Mouse (Mus musculus): ENCODE results near the gene Bicd1. TPM values are rescaled to one million over a fixed set of nuclear protein-coding genes. Genes with fewer than 3 reads are reported as not detected.
"Not testable (repeated sequence)": the region's sequence is repeated elsewhere in the genome, so short reads cannot be mapped to it uniquely, and the experiment has no call there.

Bicd1 gene
- polyA plus RNA-seq (2017; shearing (Covaris generic)): 10 to 100 TPM; 20.1 to 21.6 TPM

DNA sequence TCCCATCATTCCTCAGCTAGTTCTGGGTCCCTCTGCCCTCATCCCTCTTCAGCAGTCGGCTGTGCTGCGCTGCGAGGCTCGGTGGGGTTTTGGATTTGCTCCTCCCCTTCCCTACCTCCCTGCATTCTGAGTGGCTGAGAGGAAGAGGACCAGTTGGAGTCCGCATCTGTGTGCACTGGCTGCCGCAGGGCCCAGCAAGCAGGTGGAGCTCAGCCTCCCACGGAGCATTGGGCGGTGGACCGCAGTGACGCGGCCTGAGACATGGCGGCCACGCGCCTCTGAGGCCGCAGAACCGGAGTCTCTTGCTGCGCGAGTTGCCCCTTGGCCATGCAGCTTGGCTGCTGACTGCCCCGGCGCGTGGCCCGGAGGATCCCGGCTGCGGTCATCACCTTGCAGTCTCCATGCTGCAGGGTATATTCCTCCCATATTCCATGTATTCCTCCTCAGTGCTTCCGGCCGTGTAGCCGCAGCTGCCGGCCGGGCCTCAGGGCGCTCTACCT lies at the start of gene Bicd1:
Bicd1 (plus strand) TSS at position 54 of the 500 bp plus-strand sequence.
- ATAC-seq: peak; percentile 85

DNA sequence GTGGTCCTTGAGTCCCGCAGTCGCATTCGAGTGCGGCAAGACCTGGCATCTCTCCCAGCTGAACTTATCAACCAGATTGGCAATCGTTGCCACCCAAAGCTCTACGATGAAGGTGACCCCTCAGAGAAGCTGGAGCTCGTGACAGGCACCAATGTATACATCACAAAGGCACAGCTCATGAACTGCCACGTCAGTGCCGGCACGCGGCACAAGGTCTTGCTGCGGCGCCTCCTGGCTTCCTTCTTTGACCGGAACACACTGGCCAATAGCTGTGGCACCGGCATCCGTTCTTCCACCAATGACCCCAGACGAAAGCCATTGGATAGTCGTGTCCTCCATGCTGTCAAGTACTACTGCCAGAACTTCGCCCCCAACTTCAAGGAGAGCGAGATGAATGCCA lies 46.2 kb upstream of the Bicd1 start:
- ATAC-seq: not testable (repeated sequence)

DNA sequence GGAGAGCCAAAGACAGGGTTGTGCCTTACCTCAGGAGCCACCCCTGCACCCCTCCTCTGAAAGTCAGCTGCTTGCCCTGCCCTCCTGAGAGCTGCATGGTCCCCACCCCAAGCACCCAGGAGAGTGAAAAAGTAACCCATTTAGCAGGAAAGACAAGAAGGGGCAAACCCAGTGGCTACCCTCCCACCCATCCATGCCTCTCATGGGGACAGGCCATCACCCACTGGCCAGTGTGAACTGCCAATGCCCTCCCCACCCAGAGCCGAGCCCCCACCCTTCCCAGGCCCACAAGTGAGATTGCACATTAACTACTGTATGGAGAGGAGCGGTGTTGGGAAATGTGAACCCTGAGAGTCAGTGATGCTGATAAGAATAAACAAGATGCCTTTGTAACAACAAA lies 42.7 kb upstream of the Bicd1 start:
- peak; percentile 37 for ATAC-seq

DNA sequence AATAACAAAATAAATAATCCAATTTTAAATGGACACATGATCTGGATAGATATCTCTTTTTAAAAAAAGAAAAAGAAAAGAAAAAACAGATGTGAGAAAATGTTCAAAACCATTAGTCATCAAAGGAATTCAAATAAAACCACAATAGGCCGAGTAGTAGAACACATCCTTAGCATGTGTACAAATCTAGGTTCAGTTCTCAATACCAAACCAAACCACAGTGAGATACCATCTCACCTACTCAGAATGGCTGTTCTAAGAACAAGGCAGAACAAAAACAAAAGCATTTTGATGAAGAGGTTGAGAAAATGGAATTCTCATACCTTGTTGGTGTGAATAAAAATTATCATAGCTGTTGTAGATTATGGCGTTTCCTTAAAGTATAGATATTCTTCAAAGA lies 42.3 kb upstream of the Bicd1 start:
- ATAC-seq: peak; percentile 98

DNA sequence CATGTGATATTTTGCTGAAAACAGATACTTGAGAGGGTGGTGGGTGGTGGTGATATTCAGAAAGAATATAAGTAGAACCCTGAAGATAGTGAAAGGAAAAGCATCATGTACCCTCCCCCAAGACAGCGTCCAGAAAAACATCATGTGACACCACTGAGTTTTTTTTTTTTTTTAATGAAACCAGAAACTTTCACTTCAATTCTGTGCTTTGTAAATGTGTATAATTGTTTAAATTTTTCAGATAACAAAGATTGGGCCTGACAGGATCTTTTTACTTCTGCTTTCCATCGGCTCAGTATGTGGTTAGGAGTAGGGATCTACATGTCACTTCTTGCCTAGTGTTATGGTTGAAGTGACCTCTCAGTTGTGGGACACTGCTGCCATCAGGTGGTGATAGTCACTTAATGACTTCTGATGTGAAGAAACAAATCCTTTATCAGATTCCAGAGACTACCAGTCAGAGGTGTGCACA lies 33.7 kb upstream of the Bicd1 start:
- ATAC-seq: peak; percentile 89

DNA sequence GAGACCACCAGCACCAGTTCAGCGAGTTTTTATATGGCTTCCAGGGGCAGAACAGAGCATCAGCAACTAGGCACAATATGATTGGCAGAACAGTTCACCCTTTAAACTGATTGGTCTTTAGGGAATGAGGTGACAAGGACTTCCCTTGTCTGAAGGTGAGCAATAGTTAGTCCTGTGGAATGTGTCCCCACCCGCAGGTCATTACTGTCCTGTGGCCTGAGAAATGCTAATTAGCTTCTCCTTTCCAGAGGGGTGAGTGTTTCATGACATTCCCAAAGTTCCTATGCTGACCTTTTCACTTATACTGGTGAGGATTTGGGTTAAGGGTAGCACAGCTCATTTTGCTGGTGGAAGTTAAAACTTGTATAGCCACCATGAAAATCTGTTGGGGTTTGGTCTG lies 25.2 kb upstream of the Bicd1 start:
- ATAC-seq: no peak

DNA sequence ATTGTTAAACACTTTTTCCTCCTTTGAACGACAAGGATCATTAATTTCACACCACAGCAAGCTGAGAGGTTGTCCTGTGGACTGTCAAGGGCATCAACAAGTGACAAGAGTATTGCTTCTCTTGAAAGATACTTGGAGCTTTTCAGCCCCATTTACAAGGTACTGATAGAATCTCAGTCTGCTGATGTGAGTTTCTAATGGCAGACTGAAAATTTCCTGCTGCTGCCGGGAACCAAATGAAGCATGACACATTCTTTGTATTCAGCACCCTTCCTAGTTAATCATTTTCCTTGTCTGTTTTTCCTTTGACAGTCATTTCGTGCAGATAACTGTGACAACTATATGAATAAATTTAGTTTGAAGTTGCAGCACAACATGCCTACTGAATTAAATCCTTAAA lies 22.3 kb upstream of the Bicd1 start:
- ATAC-seq: no peak

DNA sequence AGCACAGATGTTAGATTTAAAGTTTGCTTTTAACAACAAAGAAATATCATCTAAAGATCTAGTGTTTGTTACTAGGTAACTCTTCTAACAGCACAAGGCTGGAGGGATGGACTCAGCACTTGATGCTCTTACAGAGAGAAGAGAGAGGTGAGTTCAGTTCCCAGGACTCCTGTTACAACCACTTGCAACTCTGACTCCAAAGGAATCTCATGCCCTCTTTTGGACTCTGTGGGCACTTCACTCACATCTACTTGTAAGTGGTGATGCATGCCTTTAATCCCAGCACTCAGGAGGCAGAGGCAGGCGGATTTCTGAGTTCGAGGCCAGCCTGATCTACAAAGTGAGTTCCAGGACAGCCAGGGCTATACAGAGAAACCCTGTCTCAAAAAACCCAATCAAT lies 19.1 kb upstream of the Bicd1 start:
- ATAC-seq: not testable (repeated sequence)

DNA sequence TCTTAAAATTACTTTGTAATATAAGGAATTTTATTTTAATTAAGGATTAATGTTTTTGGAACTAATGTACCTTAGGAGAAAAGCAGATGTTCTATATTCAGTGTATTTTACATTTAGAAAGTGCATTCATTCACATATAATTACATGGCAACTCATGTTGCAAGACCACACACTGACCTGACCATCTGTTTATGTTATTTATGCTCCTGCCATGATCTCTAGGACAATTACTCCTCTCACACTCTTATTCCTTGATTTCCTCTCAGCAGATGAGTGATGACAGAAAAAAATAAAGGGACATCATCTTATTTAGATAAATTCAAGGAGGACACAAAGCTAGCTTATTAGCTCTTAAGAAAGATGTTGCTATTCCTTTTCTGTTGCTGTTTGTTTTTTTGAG lies 9.3 kb upstream of the Bicd1 start:
- no peak for ATAC-seq

DNA sequence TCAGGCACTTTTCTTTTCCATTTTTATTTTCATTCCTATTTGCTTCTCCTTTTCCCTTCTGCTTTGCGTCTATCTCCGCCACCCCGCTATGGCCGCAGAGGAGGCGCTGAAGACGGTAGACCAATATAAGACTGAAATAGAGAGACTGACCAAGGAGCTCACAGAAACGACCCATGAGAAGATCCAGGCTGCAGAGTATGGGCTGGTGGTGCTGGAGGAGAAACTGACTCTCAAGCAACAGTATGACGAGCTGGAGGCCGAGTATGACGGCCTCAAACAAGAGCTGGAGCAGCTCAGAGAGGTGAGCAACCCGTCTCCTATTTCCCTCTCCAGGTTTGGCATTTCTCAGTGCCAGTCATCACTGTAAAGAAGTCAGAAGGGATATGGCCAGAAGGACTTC lies 655 bp downstream of the Bicd1 start:
- ATAC-seq: peak; percentile 25

DNA sequence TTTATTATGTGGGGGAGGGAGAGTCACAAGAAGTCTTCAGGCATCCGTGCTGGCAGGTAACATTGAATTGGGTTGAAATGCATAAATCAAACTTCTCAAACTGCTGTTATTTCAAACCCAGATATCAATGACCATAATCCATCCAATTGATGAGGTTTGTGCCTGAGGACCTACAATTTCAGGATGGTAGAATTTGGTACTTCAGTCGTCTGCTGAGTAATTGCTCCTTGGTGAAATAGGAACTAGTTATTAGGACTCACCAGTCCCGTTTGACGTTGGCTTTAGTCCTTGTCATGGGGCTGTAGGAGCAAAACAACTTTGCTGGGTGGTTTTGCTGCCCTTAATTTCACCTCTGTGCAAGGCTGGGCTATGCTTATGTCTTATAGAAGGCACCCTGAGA lies 1.2 kb downstream of the Bicd1 start:
- ATAC-seq: no peak

DNA sequence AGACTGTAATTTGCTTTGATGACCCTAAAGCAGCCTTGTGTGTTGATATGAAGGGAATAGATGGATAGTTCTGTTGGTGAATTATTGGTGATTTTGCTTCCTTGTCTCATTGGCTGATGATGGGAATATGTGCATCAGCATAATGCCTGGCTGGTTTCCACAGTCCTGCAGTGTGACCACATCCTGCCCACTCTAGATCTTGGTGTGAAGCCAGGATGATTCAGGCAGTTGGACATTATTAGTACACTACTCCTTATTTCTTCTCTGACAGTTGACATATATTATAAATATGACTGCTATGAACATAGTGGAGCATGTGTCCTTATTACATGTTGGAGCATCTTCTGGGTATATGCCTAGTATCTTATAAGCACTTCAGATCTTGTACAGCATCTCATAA lies 4.6 kb downstream of the Bicd1 start:
- no peak for ATAC-seq

DNA sequence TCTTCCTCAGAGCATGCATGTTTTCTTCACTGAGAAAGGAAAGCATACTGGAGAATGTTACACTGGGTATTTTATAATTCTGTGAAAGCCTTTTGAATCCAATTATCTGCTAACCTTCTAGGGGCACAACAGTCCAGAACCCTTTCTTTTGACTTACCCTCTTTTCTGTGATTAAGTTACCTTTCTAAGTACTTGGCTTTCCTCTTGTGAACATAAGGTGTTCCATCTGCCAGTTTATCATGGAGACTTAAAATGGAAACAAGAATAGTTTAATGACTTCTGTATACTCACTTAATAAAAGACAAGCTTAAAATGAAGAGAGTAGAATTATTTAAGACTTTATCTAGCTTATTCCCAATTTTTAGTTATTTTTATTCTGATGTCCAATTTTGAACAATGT lies 16.1 kb downstream of the Bicd1 start:
- no peak for ATAC-seq

DNA sequence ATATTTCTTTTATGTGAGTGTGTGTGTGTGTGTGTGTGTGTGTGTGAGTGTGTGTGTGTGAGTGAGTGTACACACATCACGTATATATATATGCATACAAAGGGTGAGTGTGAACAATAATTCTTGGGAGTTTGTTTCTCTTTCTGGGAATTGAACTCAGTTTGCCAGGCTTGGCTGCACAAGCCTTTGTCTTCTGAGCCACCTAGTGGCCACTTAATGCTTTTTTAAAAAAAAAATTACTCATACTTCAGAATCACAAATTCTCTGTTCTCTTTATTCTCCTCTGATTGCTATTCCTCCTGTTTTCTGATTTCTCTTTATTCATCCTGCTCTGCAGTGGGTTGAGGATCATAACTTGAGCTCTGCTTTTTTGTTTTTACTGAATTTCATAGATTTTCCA lies 30.5 kb downstream of the Bicd1 start:
- peak; percentile 57 for ATAC-seq

DNA sequence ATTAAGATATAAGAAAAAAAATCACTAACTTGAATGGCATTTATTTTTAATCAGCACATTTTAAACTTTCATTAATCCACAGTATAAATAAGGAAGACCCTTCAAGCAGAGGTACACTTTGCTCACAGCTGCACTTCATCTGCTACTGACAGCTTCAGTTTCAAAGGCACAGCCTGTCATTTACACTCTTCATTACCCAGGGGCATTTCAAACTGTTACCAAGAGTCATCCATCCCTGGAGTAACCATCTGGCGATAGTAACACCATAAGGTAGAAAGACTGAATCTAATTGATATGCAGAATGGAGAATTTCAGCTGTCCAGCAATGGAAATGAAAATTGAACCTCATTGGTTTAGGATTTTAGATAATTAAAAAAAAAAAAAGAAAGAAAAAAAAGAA lies 34.2 kb downstream of the Bicd1 start:
- ATAC-seq: no peak

DNA sequence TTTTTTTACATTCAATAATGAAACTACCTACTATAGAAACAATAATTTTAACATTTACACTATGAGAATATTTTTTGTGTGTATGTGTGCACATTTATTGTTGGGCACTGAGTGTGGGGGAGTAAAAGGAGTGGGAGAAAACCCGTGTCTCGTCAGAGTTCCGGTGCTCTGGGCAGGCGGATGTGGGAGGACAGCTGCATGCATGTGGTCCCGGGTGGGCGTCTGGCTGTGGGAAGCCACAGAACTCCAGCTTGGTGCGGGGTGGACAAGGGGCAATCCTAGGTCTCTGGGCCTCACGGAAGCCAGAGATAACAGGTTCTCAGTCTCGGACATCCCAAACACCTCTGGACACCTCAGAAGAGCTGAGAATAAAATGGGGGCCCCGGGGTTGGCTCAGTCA lies 37.2 kb downstream of the Bicd1 start:
- ATAC-seq: no peak

DNA sequence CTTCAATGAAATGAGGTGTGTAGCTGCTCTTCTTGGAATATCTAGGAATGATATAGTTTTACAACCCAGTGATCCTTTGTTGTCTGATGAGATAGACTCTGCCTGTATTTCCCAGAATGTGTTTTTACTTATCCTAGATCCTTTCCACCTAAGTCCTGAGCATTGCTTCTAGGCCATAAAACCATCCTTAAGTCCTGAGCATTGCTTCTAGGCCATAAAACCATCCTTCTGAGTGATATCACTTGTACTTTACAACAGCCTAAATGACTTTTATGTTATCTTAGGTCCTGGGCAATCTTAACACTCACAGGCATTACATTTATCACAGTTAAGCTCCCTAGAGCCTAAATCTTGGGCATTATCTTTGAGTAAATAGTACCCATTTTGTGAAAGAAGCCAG lies 48.6 kb downstream of the Bicd1 start:
- no peak for ATAC-seq

DNA sequence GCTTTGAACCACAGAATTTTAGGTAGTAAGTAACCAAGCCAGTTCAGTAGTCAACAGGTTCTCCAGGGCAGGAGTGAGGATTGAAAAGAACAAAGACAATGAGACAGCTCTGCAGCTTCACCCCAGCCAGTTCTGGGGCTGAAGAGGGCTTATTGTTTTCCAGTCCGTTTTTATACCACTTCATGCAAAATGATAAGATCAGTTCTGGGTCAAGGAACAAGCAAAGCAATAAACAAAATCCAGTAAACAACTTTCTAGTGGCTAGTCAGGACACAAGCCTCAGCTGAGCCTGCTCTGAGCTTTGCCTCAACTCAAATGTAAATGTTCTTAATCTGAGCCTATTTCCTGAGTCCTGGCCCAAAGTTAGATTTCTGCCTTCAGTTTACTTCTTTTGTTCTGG lies 52.3 kb downstream of the Bicd1 start:
- no peak for ATAC-seq

DNA sequence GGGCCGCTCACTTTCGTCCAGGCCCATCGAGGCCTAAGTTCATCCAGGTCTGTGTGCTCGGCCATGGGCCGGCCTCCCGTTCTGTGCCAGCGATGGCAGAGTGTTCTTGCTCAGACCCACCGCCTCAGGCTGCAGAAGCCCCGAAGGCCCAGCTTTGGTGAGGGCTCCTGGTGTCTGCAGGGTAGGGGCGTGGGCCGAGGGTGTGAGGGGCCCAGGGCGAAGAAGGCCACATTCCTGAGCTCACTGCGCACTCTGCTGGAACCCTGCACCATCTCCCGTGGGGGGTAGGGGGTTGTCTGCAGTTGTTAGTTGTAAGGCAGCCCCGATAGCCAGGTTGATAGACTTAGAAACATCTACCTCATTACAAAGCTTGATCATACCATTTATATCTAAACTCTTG lies 62.8 kb downstream of the Bicd1 start:
- ATAC-seq: no peak

DNA sequence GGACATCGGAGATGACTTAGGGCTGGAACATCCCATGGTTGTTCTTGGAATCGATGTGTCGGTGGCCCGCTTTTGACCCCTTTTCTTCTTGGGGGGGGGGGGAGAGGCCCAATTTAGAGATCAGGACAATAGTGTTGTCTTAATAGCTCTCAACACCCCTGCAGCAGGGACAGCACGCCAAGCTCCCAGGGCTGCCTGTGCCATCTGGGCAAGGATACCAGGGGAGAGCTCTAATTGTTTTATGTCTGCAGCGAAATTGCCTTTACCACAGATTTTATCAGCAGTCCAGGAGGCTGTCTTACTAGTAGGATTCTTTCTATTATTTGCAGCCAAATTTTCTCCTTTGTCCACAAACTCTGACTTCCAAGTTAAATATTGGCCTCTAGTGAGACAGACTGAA lies 63.8 kb downstream of the Bicd1 start:
- not testable (repeated sequence) for ATAC-seq

DNA sequence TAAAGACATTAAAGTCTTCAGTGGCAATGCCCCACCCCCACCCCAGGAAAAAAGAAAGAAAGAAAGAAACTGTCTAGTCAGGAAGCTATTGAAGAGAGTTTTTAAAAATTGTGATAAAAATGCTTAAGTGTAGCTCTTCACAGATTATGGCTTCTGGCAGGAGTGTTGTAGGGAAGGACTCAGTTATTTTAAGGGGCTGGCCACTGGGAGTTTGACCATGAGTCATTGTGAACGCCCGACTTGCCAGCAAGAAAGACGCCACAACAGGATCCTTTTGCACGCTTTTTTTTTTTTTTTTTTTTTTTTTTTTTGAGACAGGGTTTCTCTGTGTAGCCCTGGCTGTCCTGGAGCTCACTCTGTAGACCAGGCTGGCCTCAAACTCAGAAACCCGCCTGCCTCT lies 73.2 kb downstream of the Bicd1 start:
- not testable (repeated sequence) for ATAC-seq

DNA sequence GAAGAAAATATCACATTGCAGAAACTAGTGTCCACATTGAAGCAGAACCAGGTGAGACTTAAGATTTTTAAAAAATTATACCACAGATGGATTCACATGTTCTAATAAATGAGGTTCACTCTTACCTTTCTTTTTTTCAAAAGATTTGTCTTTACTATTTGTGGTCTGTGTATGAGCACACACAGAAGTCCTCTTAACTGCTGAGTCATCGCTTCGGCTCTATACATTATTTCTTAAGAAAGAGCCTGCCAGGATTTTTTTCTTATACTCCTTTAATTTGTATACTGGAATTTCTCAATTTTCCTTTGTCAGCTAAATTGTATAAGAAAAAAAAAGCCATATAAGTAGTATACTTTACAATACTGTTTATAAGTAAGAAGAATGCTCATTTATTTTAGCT lies 86.0 kb downstream of the Bicd1 start:
- ATAC-seq: no peak

DNA sequence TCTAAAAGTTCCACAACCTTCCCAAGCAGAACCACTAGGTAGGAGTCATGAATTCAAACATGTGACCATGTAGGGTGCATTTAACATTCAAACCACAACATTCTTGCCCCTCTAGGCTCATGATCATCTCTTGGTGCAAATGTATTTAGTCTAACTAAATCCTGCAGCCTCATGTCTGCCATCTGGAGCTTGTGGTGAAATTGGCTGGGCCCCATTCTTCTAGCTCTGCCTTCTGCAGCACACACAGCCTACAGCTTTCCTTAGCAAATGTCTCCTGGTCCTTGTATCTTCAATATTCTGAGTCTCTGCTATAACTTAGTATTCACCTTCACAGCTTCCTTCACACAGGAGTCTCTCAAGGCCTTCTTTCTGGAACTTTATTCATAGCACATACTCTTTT lies 87.2 kb downstream of the Bicd1 start:
- ATAC-seq: no peak

DNA sequence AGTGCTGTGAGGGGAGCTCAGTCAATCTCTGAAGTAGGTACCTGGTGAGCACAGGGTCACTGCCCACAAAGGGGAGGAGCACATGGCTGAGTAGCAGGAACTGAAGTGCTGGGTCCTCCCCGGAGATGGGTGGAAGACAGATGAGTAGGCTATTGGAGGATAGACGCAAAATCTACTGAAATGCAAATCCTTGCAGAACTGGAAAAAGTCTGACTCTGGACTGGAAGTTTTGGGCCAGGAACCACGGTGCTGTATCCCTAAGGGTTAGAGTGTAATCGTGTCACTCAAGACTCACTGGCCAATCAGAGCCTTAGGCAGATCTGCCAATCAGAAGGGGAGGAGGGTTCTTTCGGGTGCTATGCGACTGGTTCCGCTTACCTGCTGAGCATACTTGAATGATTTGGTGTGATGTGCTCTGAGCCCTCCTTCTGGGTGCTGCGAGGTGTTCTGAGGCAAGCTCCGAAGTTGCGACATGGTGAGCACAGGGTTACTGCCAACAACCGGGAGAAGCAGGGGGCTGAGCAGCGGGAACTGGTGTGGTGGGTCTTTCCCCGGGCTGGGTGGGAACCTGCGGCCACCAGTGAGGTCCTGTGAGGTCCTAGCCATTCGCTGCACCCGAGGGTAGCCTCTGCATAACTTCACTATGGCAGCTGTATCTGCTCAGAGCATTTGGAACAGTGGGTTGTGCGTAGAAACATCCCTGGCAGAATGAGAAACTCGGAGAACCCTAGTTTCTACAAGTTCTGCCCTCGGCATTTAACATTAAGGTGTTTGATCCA lies 157.2 kb downstream of the Bicd1 start:
- peak; percentile 94 for ATAC-seq

DNA sequence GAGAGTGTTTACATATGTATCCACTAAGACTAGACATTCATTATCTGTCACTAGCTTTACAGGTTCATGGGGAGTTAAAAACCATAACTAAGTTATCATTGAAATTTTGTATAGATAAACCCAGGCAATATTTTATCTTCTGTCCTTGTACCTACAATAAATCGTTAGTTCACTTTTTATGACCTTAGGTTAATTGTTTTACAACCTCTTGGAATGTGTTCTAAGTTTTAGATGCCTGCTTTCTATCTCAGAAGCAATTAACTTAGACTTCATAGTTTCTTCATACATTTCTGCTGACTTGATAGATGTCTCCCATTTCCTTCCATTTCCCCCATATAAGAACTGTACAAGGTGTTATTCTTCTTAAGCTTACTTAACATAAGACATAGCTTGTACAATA lies 158.5 kb downstream of the Bicd1 start:
- no peak for ATAC-seq

Data from CD4-positive, CD25-positive, alpha-beta regulatory T cell, adult 4 months (primary cell).